Mouse (Mus musculus) T-cell, adult 2 months (primary cell): ENCODE data around the gene Pgk2.
"Not testable (repeated sequence)": the region's sequence is repeated elsewhere in the genome, so short reads cannot be mapped to it uniquely, and the experiment has no call there.

ENCODE experiments used
- DNase-seq: peaks from one replicate; pipeline ENCODE4 v3.0.0; 2022; ENCODE audit warnings: low spot score

The Pgk2 gene

DNA sequence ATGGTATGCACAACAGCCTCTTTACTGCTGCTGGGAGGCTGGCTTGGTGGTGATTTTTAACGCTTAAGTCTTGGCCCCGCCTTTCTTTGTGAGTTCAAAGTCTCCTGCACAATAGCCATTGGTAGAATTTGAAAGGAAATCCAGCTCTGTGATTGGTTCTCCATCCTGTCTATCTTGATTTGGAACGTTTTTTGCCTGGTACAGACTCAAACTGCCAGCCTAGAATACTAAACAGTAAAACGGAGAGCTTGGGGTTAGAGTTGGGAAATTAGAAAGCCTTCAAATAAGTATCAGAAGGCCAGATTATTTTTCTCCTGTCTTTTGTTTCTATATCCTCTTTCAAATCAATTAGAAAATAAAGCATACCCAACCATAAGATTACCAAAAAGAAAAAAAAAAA, at the start of gene Pgk2:
Gene Pgk2, minus strand, starts transcription at position 101 of the 400 bp plus-strand sequence.
- DNase-seq = no peak

DNA sequence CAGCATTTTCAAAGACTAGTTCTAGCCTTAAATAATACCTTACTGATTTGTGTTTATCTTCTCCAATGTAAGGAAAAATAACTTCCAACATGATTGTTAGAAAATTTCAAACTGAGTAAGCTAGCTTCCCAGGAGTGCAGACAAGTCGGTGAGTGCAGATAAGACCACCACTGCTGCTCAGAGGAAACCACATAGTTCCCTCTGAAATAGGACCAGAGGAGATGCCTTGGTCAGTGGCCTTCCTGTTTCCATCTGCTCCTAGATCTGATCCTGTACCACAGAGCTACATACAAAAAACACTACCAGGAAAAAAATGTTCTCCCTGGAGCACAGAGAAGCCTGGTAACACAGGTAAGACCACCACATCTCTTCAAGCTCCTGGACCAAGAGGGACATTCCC, 44.0 kb upstream of the Pgk2 start:
- DNase-seq = no peak

DNA sequence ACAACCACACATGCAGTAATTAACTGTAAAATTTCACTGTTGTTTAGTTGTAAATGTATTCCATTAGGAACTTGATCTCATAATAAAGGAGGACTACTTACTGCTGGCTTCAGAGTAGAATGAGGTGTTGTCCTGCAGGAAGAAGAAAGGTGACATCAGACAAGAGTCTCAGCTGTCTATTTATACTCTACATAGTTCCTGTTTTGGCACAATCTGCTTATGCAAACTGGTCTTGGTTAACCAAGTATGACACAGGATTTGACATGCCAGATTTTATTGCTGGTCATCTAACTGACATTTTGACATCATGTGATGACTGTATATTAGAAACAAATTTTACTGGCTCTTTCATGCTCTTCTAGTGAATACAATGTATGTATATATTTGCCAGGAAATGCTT, 33.7 kb upstream of the Pgk2 start, which contains the start of gene Crisp3:
Gene Crisp3, minus strand, starts transcription at position 154 of the 400 bp plus-strand sequence.
- no peak for DNase-seq

DNA sequence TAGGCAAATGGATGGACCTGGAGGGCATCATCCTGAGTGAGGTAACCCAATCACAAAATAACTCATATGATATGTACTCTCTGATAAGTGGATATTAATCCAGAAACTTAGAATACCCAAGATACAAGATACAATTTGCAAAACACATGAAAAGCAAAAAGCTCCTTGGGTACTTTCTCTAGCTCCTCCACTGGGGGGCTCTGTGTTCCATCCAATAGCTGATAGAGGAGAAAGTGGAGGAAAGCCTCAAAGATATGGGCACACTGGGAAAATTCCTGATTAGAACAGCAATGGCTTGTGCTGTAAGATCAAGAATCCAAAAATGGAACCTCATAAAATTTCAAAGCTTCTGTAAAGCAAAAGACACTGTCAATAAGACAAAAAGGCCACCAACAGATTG, 6.6 kb downstream of the Pgk2 start:
- not testable (repeated sequence) for DNase-seq

DNA sequence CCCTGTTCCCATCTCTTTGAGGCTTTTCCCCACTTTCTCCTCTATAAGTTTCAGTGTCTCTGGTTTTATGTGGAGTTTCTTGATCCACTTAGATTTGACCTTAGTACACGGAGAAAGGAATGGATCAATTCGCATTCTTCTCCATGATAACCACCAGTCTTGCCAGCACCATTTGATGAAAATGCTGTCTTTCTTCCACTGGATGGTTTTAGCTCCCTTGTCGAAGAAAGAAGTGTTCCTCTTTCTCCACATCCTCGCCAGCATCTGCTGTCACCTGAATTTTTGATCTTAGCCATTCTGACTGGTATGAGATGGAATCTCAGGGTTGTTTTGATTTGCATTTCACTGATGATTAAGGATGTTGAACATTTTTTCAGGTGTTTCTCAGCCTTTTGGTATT, 18.2 kb downstream of the Pgk2 start:
- not testable (repeated sequence) for DNase-seq

DNA sequence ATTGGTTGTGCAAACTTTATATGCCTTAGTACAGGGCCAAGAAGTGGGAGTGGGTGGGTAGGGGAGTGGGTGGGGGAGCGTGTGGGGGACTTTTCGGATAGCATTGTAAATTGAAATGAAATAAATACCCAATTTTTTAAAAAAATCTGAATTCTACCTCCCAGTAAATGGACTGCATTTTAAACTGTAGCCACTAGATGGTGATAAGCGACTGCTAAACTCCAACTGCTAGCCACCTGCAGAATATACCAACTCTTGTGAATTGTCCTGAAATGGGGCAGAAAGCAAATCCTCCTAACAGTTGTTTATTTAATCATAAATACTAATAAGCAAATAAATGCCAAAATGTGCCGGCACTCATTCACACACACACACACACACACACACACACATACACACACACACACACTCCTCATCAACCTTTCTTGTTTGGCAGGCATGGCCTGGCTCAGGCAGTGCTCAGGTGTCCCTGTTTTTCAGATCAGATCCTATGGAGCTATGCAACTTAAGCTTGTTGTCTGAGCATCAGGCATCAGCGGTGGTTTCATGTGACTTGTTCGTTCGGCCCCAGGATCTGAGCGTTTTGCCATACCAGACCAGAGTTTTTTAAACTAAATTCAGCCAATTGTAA, 50.6 kb downstream of the Pgk2 start:
- not testable (repeated sequence) for DNase-seq
